Mouse (Mus musculus): ENCODE measurements around the gene Pde4c.

Gene Pde4c

GRCm38 (mm10) chr8:70754043-70754870, 30.7 kb downstream of the Pde4c start, which contains the start of gene Rab3a:
Gene Rab3a (plus strand): TSS chr8:70754679.
- DNase-seq = peak; percentile 92

- peak; percentile 75 for DNase-seq
Measured at GRCm38 (mm10) chr8:70754871-70755660, 31.5 kb downstream of the Pde4c start.

GRCm38 (mm10) chr8:70755661-70756475, 32.3 kb downstream of the Pde4c start:
- peak; percentile 28 for DNase-seq

GRCm38 (mm10) chr8:70756476-70757040, 33.0 kb downstream of the Pde4c start:
- peak; percentile 12 for DNase-seq

- DNase-seq = peak; percentile 56
Measured at GRCm38 (mm10) chr8:70757523-70758307, 34.2 kb downstream of the Pde4c start.

GRCm38 (mm10) chr8:70758308-70758615, 34.7 kb downstream of the Pde4c start:
- DNase-seq = no peak

- peak; percentile 32 for DNase-seq
Measured at GRCm38 (mm10) chr8:70758616-70759561, 35.4 kb downstream of the Pde4c start.

GRCm38 (mm10) chr8:70760350-70760749, 36.8 kb downstream of the Pde4c start:
- no peak for DNase-seq

- DNase-seq = peak; percentile 91
Measured at GRCm38 (mm10) chr8:70760775-70761406, 37.4 kb downstream of the Pde4c start, which contains the start of gene Mpv17l2. Gene Mpv17l2 (minus strand): TSS chr8:70760946.

- no peak for DNase-seq
Measured at GRCm38 (mm10) chr8:70762118-70762517, 38.6 kb downstream of the Pde4c start.

- peak; percentile 91 for DNase-seq
Measured at GRCm38 (mm10) chr8:70763354-70763753, 39.8 kb downstream of the Pde4c start.

GRCm38 (mm10) chr8:70764026-70764425, 40.5 kb downstream of the Pde4c start:
- no peak for DNase-seq

- no peak for DNase-seq
Measured at GRCm38 (mm10) chr8:70764676-70765075, 41.2 kb downstream of the Pde4c start.

GRCm38 (mm10) chr8:70765329-70765728, 41.8 kb downstream of the Pde4c start:
- peak; percentile 21 for DNase-seq

- peak; percentile 81 for DNase-seq
Measured at GRCm38 (mm10) chr8:70765838-70766570, 42.5 kb downstream of the Pde4c start.

- peak; percentile 51 for DNase-seq
Measured at GRCm38 (mm10) chr8:70766571-70767440, 43.3 kb downstream of the Pde4c start.

- DNase-seq = no peak
Measured at GRCm38 (mm10) chr8:70767503-70767902, 44.0 kb downstream of the Pde4c start.

- peak; percentile 33 for DNase-seq
Measured at GRCm38 (mm10) chr8:70768231-70768776, 44.8 kb downstream of the Pde4c start.

All from thymus, postnatal 4 days (tissue).